Mouse (Mus musculus) layer of hippocampus, adult 8-10 months (tissue): ENCODE data around the gene Dapk3. TPM values are rescaled to one million over a fixed set of nuclear protein-coding genes. Genes with fewer than 3 reads are reported as not detected.

ENCODE experiments used
- DNase-seq, 2 experiments: peaks; one replicate each; pipeline ENCODE4 v3.0.0; 2022; ENCODE audit warnings: low spot score in 2 of 2
- total RNA-seq, 4 experiments: library from RNA; stranded (reverse); gene quantifications; 2 replicates each; pipeline ENCODE4 v1.2.4; 2022

The Dapk3 gene
- total RNA-seq, 4 experiments from 2014 or later, result 57.1 to 69.8 (median 65.7) TPM

- DNase-seq, result no peak
Observed at GRCm38 (mm10) chr10:81236471-81237268, 53.9 kb downstream of the Dapk3 start.

DNA sequence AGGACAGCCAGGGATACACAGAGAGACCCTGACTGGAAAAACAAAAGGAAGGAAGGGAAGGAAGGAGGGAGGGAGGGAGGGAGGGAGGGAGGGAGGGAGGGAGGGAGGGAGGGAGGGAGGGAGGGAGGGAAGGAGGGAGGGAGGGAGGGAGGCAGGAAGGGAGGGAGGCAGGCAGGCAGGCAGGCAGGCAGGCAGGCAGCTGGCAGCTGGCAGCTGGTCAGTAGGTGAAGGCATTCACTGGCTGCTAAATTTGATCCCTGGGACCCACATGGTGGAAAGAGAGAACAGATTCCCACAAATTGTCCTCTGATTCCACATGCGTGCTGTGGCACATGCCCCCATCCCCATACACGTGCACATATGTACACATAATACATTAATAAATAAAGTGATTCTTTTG lies 55.8 kb downstream of the Dapk3 start:
- no peak for DNase-seq

GRCm38 (mm10) chr10:81240876-81241275 lies 58.1 kb downstream of the Dapk3 start:
- DNase-seq, result peak in 1 of 2 experiments; percentile 76

- no peak for DNase-seq
Observed at GRCm38 (mm10) chr10:81242021-81242420, 59.2 kb downstream of the Dapk3 start.

Other genes starting within 250 kb of the Dapk3 start
- 100 to 1,000 TPM; 130 to 139 (median 135) TPM for gene Gng7, start 168.1 kb upstream of the Dapk3 start, total RNA-seq
- gene Diras1, start 157.3 kb upstream of the Dapk3 start, total RNA-seq, result 10 to 100 TPM; 88.3 to 96.9 (median 90.2) TPM
- 10 to 100 TPM; 55.5 to 60.8 (median 60.0) TPM for gene Slc39a3, start 145.6 kb upstream of the Dapk3 start, total RNA-seq
- 100 to 1,000 TPM; 165 to 175 (median 172) TPM for gene Sgta, start 122.8 kb upstream of the Dapk3 start, total RNA-seq
- 10 to 100 TPM; 44.5 to 55.0 (median 46.5) TPM for gene Thop1, start 113.0 kb upstream of the Dapk3 start, total RNA-seq
- gene Creb3l3, start 84.1 kb upstream of the Dapk3 start, total RNA-seq, result under 1 TPM; 0.19 to 0.80 (median 0.68) TPM
- gene Map2k2, start 77.1 kb upstream of the Dapk3 start, total RNA-seq, result 100 to 1,000 TPM; 131 to 151 (median 135) TPM
- 100 to 1,000 TPM in 3 of 4 experiments, 10 to 100 TPM in 1; 94.8 to 118 (median 103) TPM for gene Zbtb7a, start 47.8 kb upstream of the Dapk3 start, total RNA-seq
- gene Pias4, start 15.1 kb upstream of the Dapk3 start, total RNA-seq, result 10 to 100 TPM; 27.0 to 35.1 (median 31.7) TPM
- gene Eef2, start 6.4 kb upstream of the Dapk3 start, total RNA-seq, result 100 to 1,000 TPM; 820 to 960 (median 855) TPM
- not detected for gene 4930442H23Rik, start 844 bp downstream of the Dapk3 start, total RNA-seq
- gene Nmrk2, start 19.0 kb downstream of the Dapk3 start, total RNA-seq, result under 1 TPM in 1 of 4 experiments, not detected in 3; 0.57 TPM
- 100 to 1,000 TPM; 135 to 167 (median 145) TPM for gene Atcay, start 47.8 kb downstream of the Dapk3 start, total RNA-seq
- gene Zfr2, start 50.1 kb downstream of the Dapk3 start, total RNA-seq, result 10 to 100 TPM; 59.3 to 81.0 (median 65.3) TPM
- 100 to 1,000 TPM; 208 to 230 (median 216) TPM for gene Matk, start 69.9 kb downstream of the Dapk3 start, total RNA-seq
- 10 to 100 TPM; 32.5 to 49.5 (median 40.8) TPM for gene Mrpl54, start 83.9 kb downstream of the Dapk3 start, total RNA-seq
- 10 to 100 TPM; 32.0 to 45.0 (median 39.1) TPM for gene Apba3, start 84.0 kb downstream of the Dapk3 start, total RNA-seq
- 1 to 10 TPM in 2 of 4 experiments, under 1 TPM in 2; 0.73 to 1.2 (median 0.90) TPM for gene Tjp3, start 108.6 kb downstream of the Dapk3 start, total RNA-seq
- gene Pip5k1c, start 110.0 kb downstream of the Dapk3 start, total RNA-seq, result 100 to 1,000 TPM; 267 to 303 (median 296) TPM
- 10 to 100 TPM; 28.2 to 31.3 (median 30.2) TPM for gene Cactin, start 138.1 kb downstream of the Dapk3 start, total RNA-seq
- gene Tbxa2r, start 145.7 kb downstream of the Dapk3 start, total RNA-seq, result 1 to 10 TPM; 1.1 to 1.4 (median 1.4) TPM
- gene Gipc3, start 160.3 kb downstream of the Dapk3 start, total RNA-seq, result 1 to 10 TPM; 1.3 to 2.2 (median 1.7) TPM
- 10 to 100 TPM; 32.5 to 37.1 (median 32.9) TPM for gene Hmg20b, start 167.5 kb downstream of the Dapk3 start, total RNA-seq
- 10 to 100 TPM; 40.7 to 46.7 (median 43.6) TPM for gene Mfsd12, start 174.5 kb downstream of the Dapk3 start, total RNA-seq
- 1 to 10 TPM; 1.0 to 3.2 (median 1.4) TPM for gene 4930404N11Rik, start 182.8 kb downstream of the Dapk3 start, total RNA-seq
- 10 to 100 TPM; 64.6 to 72.1 (median 67.2) TPM for gene Fzr1, start 195.5 kb downstream of the Dapk3 start, total RNA-seq
- 10 to 100 TPM; 64.3 to 78.5 (median 72.6) TPM for gene Dohh, start 201.4 kb downstream of the Dapk3 start, total RNA-seq
- 1 to 10 TPM; 2.7 to 5.5 (median 4.5) TPM for gene Gm48551, start 201.5 kb downstream of the Dapk3 start, total RNA-seq
- 1 to 10 TPM; 2.9 to 9.7 (median 4.2) TPM for gene Gm48552, start 206.0 kb downstream of the Dapk3 start, total RNA-seq
- 1 to 10 TPM; 1.3 to 1.7 (median 1.4) TPM for gene Smim24, start 210.0 kb downstream of the Dapk3 start, total RNA-seq